Mouse (Mus musculus): Measurements from ENCODE around the gene C4b. TPM values are rescaled to one million over a fixed set of nuclear protein-coding genes. Genes with fewer than 3 reads are reported as not detected.
"Not testable (repeated sequence)": the region's sequence is repeated elsewhere in the genome, so short reads cannot be mapped to it uniquely, and the experiment has no call there.

The C4b gene
- total and polyA plus RNA-seq, 2 experiments from 2014 or later: 0.80 to 0.93 TPM

GRCm38 (mm10) chr17:34727887-34728286 lies 15.8 kb downstream of the C4b start:
- H3K36me3 ChIP-seq (replicated peaks; ENCODE audit: control insufficient read depth, insufficient read depth, low read length): no peaks in the 10 kb centered on the region
- no peaks in the 10 kb centered on the region for H3K4me1 ChIP-seq (ENCODE audit: control insufficient read depth, insufficient read depth)
- no peak overlapping the region for H3K9ac ChIP-seq (replicated peaks; ENCODE audit: low read depth, low read length)
- WGBS: 84% methylated on average over 2 of the region's 2 CpGs
- no peak for ATAC-seq (ENCODE audit: insufficient read depth, low read depth)
- no peak overlapping the region for H3K27ac ChIP-seq (ENCODE audit: low read depth)
- no peak for TF ChIP-seq EP300 (IDR thresholded peaks at IDR 0.05; ENCODE audit: low read depth)
- TF ChIP-seq CTCF (IDR thresholded peaks at IDR 0.05; ENCODE audit: low read depth): no peak
- no peaks in the 10 kb centered on the region for H3K27me3 ChIP-seq (ENCODE audit: control insufficient read depth, insufficient read depth, low read length)
- H3K4me3 ChIP-seq (ENCODE audit: low read depth, low read length): no peak overlapping the region
- H3K4me2 ChIP-seq (ENCODE audit: low read depth, low read length): no peak overlapping the region
- no peak for DNase-seq (ENCODE audit: low spot score)
- H3K9me3 ChIP-seq (replicated peaks; ENCODE audit: control insufficient read depth, low read length): peaks cover 3% of the 10 kb centered on the region; the same call in 1 of the 2 replicates

DNA sequence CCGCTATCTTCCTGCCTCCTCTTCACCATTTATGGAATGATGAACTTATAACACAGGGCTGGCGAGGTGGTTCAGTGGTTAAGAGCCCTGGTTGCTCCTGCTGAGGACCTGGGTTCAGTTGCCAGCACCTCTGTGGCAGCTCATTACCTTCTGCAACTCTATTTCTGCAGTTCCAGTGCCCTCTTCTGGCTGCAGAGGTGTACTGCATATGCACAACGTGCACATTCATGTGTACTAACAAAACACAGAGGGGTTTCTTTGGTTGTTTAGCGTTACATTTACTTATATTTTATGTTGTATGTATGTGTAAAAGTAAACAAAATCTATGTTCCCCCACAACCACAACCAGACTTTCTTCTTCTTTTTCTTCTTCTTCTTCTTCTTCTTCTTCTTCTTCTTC lies 20.6 kb downstream of the C4b start:
- Histone ChIP-seq H3K9ac (replicated peaks; ENCODE audit: low read depth, low read length) (no peak overlapping the region), H3K4me1 (ENCODE audit: control insufficient read depth, insufficient read depth) (no peaks in the 10 kb centered on the region), H3K4me2 (ENCODE audit: low read depth, low read length) (no peak overlapping the region), H3K27me3 (ENCODE audit: control insufficient read depth, insufficient read depth, low read length) (no peaks in the 10 kb centered on the region), H3K27ac (ENCODE audit: low read depth) (no peak overlapping the region), H3K36me3 (replicated peaks; ENCODE audit: control insufficient read depth, insufficient read depth, low read length) (no peaks in the 10 kb centered on the region), H3K9me3 (replicated peaks; ENCODE audit: control insufficient read depth, low read length) (peaks cover 5% of the 10 kb centered on the region; the same call in 1 of the 2 replicates), H3K4me3 (ENCODE audit: low read depth, low read length) (no peak overlapping the region)
- no peak for DNase-seq (ENCODE audit: low spot score)
- no peak for ATAC-seq (ENCODE audit: insufficient read depth, low read depth)
- 68% methylated on average over 4 of the region's 4 CpGs for WGBS
- no peak for TF ChIP-seq EP300 (IDR thresholded peaks at IDR 0.05; ENCODE audit: low read depth)
- TF ChIP-seq CTCF (IDR thresholded peaks at IDR 0.05; ENCODE audit: low read depth): no peak

DNA sequence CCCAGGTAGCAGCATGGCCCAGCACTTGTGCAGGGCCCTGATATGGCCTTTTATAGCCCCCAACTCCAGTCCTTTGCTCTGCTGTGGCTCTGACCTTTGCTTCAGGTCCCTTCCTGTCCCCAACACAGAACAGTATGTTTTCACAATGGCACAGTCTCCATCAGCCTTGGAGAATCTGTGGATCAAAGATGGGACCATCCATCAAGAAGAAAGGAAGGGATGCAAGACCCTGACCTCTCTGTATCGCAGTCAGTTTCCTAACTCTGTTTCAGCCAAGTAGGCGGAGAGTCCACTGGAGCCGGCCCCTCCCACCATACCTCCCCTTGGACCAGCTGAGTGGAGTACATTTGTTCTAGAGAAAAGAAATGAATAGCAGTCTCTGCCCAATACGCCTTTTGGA lies 21.4 kb downstream of the C4b start:
- 85% methylated on average over 3 of the region's 4 CpGs for WGBS
- not testable (repeated sequence) for H3K4me3 ChIP-seq (ENCODE audit: low read depth, low read length)

DNA sequence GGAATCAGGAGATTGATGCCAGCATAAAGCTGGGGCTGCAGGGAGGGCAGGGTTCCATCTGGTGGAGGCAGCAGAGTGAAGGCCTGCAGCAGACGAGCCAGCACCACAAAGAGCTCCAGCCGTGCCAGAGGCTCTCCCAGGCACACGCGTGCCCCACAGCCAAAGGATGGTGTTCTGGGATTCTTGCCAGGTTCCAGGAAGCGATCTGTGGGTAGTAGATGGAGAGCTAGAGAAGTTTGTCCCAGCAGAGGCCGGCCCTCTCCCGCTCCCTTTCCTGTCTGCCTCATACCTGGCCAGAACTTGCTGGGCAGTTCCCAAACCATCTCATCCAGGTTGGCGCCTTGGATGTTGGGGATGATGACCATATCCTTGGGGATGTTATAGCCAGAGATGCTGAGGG lies 23.8 kb downstream of the C4b start:
- 69% methylated on average over 7 of the region's 8 CpGs for WGBS
- H3K4me2 ChIP-seq (ENCODE audit: low read depth, low read length): not testable (repeated sequence)

More for the DNA sequence above, 21.4 kb downstream of the C4b start:
- not testable (repeated sequence) for ATAC-seq (ENCODE audit: insufficient read depth, low read depth); H3K4me2 ChIP-seq (ENCODE audit: low read depth, low read length); DNase-seq (ENCODE audit: low spot score); H3K36me3 ChIP-seq (replicated peaks; ENCODE audit: control insufficient read depth, insufficient read depth, low read length); H3K27me3 ChIP-seq (ENCODE audit: control insufficient read depth, insufficient read depth, low read length); H3K4me1 ChIP-seq (ENCODE audit: control insufficient read depth, insufficient read depth); H3K27ac ChIP-seq (ENCODE audit: low read depth); H3K9ac ChIP-seq (replicated peaks; ENCODE audit: low read depth, low read length); H3K9me3 ChIP-seq (replicated peaks; ENCODE audit: control insufficient read depth, low read length)

DNA sequence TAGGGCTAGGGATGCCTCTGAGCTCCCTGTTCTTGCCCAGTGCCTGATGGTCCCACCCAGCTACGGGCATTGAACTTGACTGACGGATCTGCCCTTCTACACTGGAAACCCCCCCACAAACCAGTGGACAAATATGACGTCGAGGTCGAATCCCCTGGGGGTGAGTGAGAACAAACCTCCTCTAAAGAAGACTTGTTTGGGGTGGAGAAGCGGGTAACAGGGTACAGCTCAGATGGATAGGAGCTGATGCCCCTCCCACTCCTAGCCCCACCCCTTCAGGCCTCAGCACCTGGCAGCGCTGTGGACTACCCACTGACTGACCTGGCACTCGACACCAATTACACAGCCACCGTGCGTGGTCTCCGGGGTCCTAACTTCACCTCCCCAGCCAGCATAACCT lies 26.3 kb downstream of the C4b start:
- Histone ChIP-seq H3K27ac (ENCODE audit: low read depth) (no peak overlapping the region), H3K9ac (replicated peaks; ENCODE audit: low read depth, low read length) (no peak overlapping the region), H3K4me3 (ENCODE audit: low read depth, low read length) (no peak overlapping the region), H3K36me3 (replicated peaks; ENCODE audit: control insufficient read depth, insufficient read depth, low read length) (no peaks in the 10 kb centered on the region), H3K9me3 (replicated peaks; ENCODE audit: control insufficient read depth, low read length) (no peaks in the 10 kb centered on the region), H3K4me1 (ENCODE audit: control insufficient read depth, insufficient read depth) (no peaks in the 10 kb centered on the region), H3K27me3 (ENCODE audit: control insufficient read depth, insufficient read depth, low read length) (no peaks in the 10 kb centered on the region), H3K4me2 (ENCODE audit: low read depth, low read length) (no peak overlapping the region)
- ATAC-seq (ENCODE audit: insufficient read depth, low read depth) (no peak), DNase-seq (ENCODE audit: low spot score) (no peak)
- TF ChIP-seq EP300 (IDR thresholded peaks at IDR 0.05; ENCODE audit: low read depth): no peak
- TF ChIP-seq CTCF (IDR thresholded peaks at IDR 0.05; ENCODE audit: low read depth): no peak
- WGBS: 76% methylated on average over 11 of the region's 11 CpGs

More for the DNA sequence above, 23.8 kb downstream of the C4b start:
- not testable (repeated sequence) for DNase-seq (ENCODE audit: low spot score); H3K4me1 ChIP-seq (ENCODE audit: control insufficient read depth, insufficient read depth); H3K9me3 ChIP-seq (replicated peaks; ENCODE audit: control insufficient read depth, low read length); H3K27ac ChIP-seq (ENCODE audit: low read depth); H3K4me3 ChIP-seq (ENCODE audit: low read depth, low read length); ATAC-seq (ENCODE audit: insufficient read depth, low read depth); H3K27me3 ChIP-seq (ENCODE audit: control insufficient read depth, insufficient read depth, low read length); H3K9ac ChIP-seq (replicated peaks; ENCODE audit: low read depth, low read length); H3K36me3 ChIP-seq (replicated peaks; ENCODE audit: control insufficient read depth, insufficient read depth, low read length)

GRCm38 (mm10) chr17:34716247-34716646 lies 27.4 kb downstream of the C4b start:
- no peak for TF ChIP-seq CTCF (IDR thresholded peaks at IDR 0.05; ENCODE audit: low read depth)
- no peak for TF ChIP-seq EP300 (IDR thresholded peaks at IDR 0.05; ENCODE audit: low read depth)
- no peaks in the 10 kb centered on the region for H3K9me3 ChIP-seq (replicated peaks; ENCODE audit: control insufficient read depth, low read length)
- 84% methylated on average over 15 of the region's 15 CpGs for WGBS
- ATAC-seq (ENCODE audit: insufficient read depth, low read depth): no peak
- H3K36me3 ChIP-seq (replicated peaks; ENCODE audit: control insufficient read depth, insufficient read depth, low read length): no peaks in the 10 kb centered on the region
- H3K4me3 ChIP-seq (ENCODE audit: low read depth, low read length): no peak overlapping the region
- DNase-seq (ENCODE audit: low spot score): no peak
- no peak overlapping the region for H3K27ac ChIP-seq (ENCODE audit: low read depth)
- H3K9ac ChIP-seq (replicated peaks; ENCODE audit: low read depth, low read length): no peak overlapping the region
- H3K27me3 ChIP-seq (ENCODE audit: control insufficient read depth, insufficient read depth, low read length): no peaks in the 10 kb centered on the region
- H3K4me1 ChIP-seq (ENCODE audit: control insufficient read depth, insufficient read depth): no peaks in the 10 kb centered on the region
- H3K4me2 ChIP-seq (ENCODE audit: low read depth, low read length): no peak overlapping the region

GRCm38 (mm10) chr17:34715451-34715850 lies 28.2 kb downstream of the C4b start:
- H3K36me3 ChIP-seq (replicated peaks; ENCODE audit: control insufficient read depth, insufficient read depth, low read length); H3K4me3 ChIP-seq (ENCODE audit: low read depth, low read length); H3K4me2 ChIP-seq (ENCODE audit: low read depth, low read length); H3K27me3 ChIP-seq (ENCODE audit: control insufficient read depth, insufficient read depth, low read length); DNase-seq (ENCODE audit: low spot score); H3K9ac ChIP-seq (replicated peaks; ENCODE audit: low read depth, low read length); ATAC-seq (ENCODE audit: insufficient read depth, low read depth); H3K4me1 ChIP-seq (ENCODE audit: control insufficient read depth, insufficient read depth); H3K9me3 ChIP-seq (replicated peaks; ENCODE audit: control insufficient read depth, low read length); H3K27ac ChIP-seq (ENCODE audit: low read depth): not testable (repeated sequence)
- 80% methylated on average over 6 of the region's 7 CpGs for WGBS

DNA sequence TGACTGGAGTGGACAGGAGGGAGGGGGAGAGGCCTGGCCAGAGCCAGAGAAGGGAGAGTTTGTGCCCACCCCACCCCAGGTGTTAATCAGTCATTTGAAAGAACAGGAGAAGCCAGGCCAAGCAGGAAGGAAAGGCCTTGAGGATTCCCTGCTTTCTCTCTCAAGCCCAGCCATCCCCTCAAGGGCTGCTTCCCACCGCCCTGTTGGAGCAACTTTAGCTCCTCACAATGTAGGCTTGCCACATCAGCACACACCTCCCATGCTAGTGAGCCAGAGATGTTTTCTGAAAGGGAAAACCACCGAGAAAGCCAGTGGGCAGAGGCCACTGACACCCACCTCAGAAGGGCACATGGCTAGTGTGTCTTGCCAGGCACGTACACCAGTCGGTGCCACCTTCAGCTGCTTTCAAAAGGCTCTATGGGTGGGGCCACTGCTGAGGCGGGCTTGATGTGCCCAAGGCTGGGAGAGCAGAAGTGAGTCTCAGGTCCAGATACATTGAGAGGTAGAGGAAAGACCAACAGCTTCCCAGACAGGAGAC lies 28.7 kb downstream of the C4b start:
- not testable (repeated sequence) for H3K4me3 ChIP-seq (ENCODE audit: low read depth, low read length); H3K27me3 ChIP-seq (ENCODE audit: control insufficient read depth, insufficient read depth, low read length); DNase-seq (ENCODE audit: low spot score); H3K36me3 ChIP-seq (replicated peaks; ENCODE audit: control insufficient read depth, insufficient read depth, low read length); H3K9me3 ChIP-seq (replicated peaks; ENCODE audit: control insufficient read depth, low read length); H3K4me2 ChIP-seq (ENCODE audit: low read depth, low read length); H3K27ac ChIP-seq (ENCODE audit: low read depth); H3K4me1 ChIP-seq (ENCODE audit: control insufficient read depth, insufficient read depth); H3K9ac ChIP-seq (replicated peaks; ENCODE audit: low read depth, low read length); ATAC-seq (ENCODE audit: insufficient read depth, low read depth)
- WGBS: 65% methylated on average over 5 of the region's 5 CpGs
